Mouse (Mus musculus) spleen, adult 2 months (tissue): ENCODE data around the gene Kazn. TPM values are rescaled to one million over a fixed set of nuclear protein-coding genes. Genes with fewer than 3 reads are reported as not detected.

ENCODE experiments used
- DNase-seq, 2 experiments: peaks; one replicate each; pipeline versions ENCODE4 v3.0.0 to v3.0.0-alpha.2; 2012 to 2021; ENCODE audit warnings: low spot score in 2 of 2, low read depth in 1 of 2
- H3K27ac ChIP-seq: fragments of 200-500 bp; 2 replicates; pipeline ENCODE4 v1.5.1; 2012; ENCODE audit warnings: low read length, inconsistent platforms; ENCODE audit not compliant: insufficient read depth
- H3K27me3 ChIP-seq: fragments of 200-500 bp; 2 replicates; pipeline ENCODE4 v1.6.1; 2012; ENCODE audit warnings: mild to moderate bottlenecking, moderate library complexity, low read length, inconsistent platforms; ENCODE audit not compliant: control insufficient read depth, insufficient read depth
- H3K36me3 ChIP-seq: fragments of 200-500 bp; 2 replicates; pipeline ENCODE4 v1.6.1; 2012; ENCODE audit warnings: mild to moderate bottlenecking, low read length, inconsistent platforms; ENCODE audit not compliant: control insufficient read depth, insufficient read depth
- H3K4me1 ChIP-seq: fragments of 200-500 bp; 2 replicates; pipeline ENCODE4 v1.6.1; 2011; ENCODE audit warnings: inconsistent platforms; ENCODE audit not compliant: control insufficient read depth, insufficient read depth, insufficient read length
- H3K4me3 ChIP-seq: fragments of 200-500 bp; 2 replicates; pipeline ENCODE4 v1.5.1; 2011; ENCODE audit warnings: mild to moderate bottlenecking, inconsistent platforms; ENCODE audit not compliant: insufficient read depth, insufficient read length; ENCODE audit errors: extremely low read depth
- CTCF ChIP-seq: fragments of 200-500 bp; IDR thresholded peaks from 2 replicates; pipeline ENCODE4 v1.5.1; 2011; ENCODE audit warnings: mild to moderate bottlenecking, inconsistent platforms; ENCODE audit not compliant: insufficient read depth, insufficient read length, insufficient replicate concordance; ENCODE audit errors: extremely low read depth
- POLR2A ChIP-seq: fragments of 200-500 bp; IDR thresholded peaks from 2 replicates; pipeline ENCODE4 v1.6.1; 2011; ENCODE audit warnings: low read depth, low read length, inconsistent platforms
- WGBS: fragments of 180-500 bp; shearing (Covaris S2); methylation state at CpG from one replicate; pipeline ENCODE4 v1.1.7; 2018; 5-methylcytosine and 5-hydroxymethylcytosine counted together
- polyA plus RNA-seq: library from polyadenylated mRNA; depleted of rRNA; stranded (reverse); fragments of >200 nt; gene quantifications from 2 replicates; pipeline ENCODE4 v1.2.3, GENCODE M21; 2012

Gene Kazn
- polyA plus RNA-seq, 1 experiment = 13.2 TPM

DNA sequence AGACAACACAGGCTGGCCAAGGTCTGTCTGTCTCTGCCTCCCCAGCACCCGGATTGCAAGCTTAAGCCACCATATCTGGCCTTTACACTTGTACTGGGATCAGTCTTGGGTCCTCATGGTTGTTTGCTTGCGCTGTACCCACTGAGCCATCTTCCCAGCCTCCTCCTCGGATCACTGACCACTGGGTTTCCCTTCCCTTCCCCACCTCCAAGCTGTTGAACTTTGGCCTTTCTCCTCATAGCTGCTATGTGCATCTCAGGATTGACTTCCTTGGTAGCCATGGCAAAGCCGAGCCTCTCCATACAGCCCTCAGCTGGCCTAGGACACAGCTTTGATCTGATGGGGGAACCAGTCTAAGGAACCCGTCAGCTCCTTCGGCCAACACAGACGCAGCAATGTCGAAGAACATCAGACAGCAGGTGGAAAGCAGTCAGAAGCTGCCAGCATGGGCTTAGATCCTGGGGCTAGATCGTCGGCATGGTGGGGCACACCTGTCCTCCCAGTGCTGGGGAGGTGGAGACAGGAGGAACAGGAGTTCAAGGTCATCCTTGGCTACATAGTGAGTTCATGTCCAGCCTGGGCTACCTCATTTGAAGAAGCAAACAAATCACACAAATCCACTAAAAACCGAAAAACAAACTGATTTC, 174.5 kb downstream of the Kazn start:
- Histone ChIP-seq H3K36me3 (no peaks in the 10 kb centered on the region), H3K4me3 (no peak overlapping the region), H3K4me1 (no peaks in the 10 kb centered on the region), H3K27ac (no peak overlapping the region), H3K27me3 (no peaks in the 10 kb centered on the region)
- no peak for DNase-seq
- no peak for TF ChIP-seq POLR2A
- TF ChIP-seq CTCF = no peak
- 93% methylated on average over 11 of the region's 11 CpGs for WGBS

GRCm38 (mm10) chr4:142063057-142063534, 176.1 kb downstream of the Kazn start:
- no peak overlapping the region for H3K4me3 ChIP-seq
- no peaks in the 10 kb centered on the region for H3K4me1 ChIP-seq
- H3K36me3 ChIP-seq = no peaks in the 10 kb centered on the region
- no peak for DNase-seq
- TF ChIP-seq POLR2A = no peak
- TF ChIP-seq CTCF = no peak
- 88% methylated on average over 8 of the region's 8 CpGs for WGBS
- H3K27ac ChIP-seq = no peak overlapping the region
- H3K27me3 ChIP-seq = no peaks in the 10 kb centered on the region

- DNase-seq = no peak
- no peak overlapping the region for H3K4me3 ChIP-seq
- no peaks in the 10 kb centered on the region for H3K27me3 ChIP-seq
- H3K36me3 ChIP-seq = no peaks in the 10 kb centered on the region
- no peak overlapping the region for H3K27ac ChIP-seq
- TF ChIP-seq POLR2A = no peak
- no peak for TF ChIP-seq CTCF
- 92% methylated on average over 23 of the region's 23 CpGs for WGBS
- no peaks in the 10 kb centered on the region for H3K4me1 ChIP-seq
Observed at GRCm38 (mm10) chr4:142061485-142062240, 177.5 kb downstream of the Kazn start.

DNA sequence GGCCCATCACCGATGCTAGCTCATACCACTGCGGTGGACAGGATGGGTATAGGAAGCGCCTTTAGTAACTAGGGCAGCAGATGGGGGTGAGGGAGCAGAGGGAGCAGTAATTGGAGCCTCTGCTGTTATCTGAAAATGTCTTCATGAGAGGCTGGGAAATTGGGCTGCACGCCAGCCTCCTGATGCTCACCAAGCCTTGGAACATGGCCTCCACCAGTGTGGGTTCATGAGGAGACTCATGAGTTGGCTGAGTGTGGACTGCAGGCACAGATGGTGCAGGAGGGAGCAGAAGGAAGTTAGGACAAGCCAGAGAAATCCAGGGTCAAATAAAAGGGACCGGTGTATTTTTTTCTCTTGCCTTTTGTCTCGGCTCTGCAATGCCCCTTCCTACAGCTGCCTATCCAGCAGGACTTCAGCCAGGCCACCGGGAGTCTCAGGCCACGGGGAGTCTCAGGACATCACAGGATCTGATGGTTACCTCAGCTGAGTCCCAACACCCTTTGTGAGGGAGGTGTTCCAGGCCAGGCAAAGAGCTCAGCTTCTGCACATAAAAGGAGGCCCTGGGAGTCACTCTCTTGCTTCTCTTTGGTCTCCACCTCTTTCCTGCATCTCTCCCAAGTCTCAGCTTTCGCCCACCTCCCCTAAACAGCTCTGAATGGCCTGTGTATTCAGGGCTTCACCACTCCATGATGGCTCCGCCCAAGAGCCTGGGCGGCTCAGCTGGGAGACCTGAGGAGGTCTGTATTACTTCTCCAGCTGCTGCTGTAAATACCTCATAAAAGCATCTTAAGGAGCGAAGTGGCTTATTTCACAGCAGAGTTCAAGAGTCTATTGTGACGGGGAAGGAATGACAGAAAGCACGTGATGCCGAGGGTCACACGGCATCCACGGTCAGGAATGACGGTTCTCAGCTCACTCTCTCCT, 178.5 kb downstream of the Kazn start:
- Histone ChIP-seq H3K4me3 (no peak overlapping the region), H3K27ac (no peak overlapping the region), H3K4me1 (no peaks in the 10 kb centered on the region), H3K27me3 (no peaks in the 10 kb centered on the region), H3K36me3 (no peaks in the 10 kb centered on the region)
- no peak for DNase-seq
- 84% methylated on average over 18 of the region's 18 CpGs for WGBS
- TF ChIP-seq CTCF (no peak), POLR2A (no peak)

DNA sequence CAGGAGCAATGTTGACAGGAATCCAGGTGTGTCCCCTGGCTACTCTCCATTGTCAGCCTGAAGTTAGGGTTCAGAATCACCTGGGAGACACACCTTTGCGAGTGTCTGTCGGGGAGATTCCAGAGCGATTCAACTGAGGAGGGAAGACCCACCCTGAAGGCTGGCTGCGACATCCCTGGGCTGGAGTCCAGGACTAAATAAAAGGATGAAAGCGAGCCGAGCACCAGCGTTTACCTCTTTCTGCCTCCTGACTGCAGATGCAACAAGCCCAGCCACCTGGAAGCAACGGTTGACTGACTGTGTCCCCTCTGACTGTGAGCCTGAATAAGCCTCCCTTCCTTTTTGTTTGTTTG, 179.4 kb downstream of the Kazn start:
- H3K27ac ChIP-seq = no peak overlapping the region
- 92% methylated on average over 8 of the region's 8 CpGs for WGBS
- H3K36me3 ChIP-seq = no peaks in the 10 kb centered on the region
- DNase-seq = no peak
- TF ChIP-seq POLR2A (no peak), CTCF (no peak)
- no peak overlapping the region for H3K4me3 ChIP-seq
- no peaks in the 10 kb centered on the region for H3K27me3 ChIP-seq
- no peaks in the 10 kb centered on the region for H3K4me1 ChIP-seq

DNA sequence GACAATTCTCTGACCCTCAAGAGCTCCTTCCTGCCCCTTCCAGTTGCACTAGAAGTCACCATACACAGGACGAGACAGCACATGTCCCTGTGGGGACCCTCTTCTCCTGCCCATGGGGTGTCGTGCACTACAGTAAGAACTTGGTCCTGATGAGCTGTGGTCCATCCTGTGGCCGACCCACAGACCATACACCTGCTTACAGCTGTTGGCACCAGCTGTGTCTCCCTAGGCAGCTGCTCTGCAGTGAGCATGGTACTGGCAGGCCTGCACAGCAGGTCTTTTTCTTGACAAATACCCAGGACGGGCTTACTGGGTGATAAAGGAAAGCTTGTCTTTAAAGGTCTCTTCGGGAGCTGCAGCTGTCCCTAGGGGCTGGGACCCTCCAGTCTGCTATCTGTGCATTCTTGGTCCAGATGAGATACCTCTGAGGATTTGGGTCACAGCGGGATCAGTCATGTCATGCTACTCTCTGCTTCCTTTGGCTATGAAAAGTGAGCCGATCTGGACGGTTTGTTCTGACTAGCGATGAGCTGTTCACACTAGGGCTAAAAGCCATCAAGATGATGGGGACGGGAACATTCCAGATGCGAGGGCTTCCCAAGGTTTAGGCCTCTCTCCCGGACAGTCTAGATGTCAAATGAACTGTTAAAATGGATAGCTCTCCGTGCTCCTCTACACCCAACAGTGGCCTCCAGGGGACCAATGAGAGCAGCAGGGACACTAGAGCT, 179.9 kb downstream of the Kazn start:
- Histone ChIP-seq H3K4me3 (no peak overlapping the region), H3K27me3 (no peaks in the 10 kb centered on the region), H3K27ac (no peak overlapping the region), H3K4me1 (no peaks in the 10 kb centered on the region), H3K36me3 (no peaks in the 10 kb centered on the region)
- no peak for TF ChIP-seq POLR2A
- TF ChIP-seq CTCF = no peak
- WGBS = 80% methylated on average over 13 of the region's 13 CpGs
- no peak for DNase-seq
